Mouse (Mus musculus) lung, postnatal 0 days (tissue): ENCODE data around the gene Ddx47.

Source experiments
- CTCF ChIP-seq: IDR thresholded peaks from 2 replicates; pipeline ENCODE4 v1.5.1; 2016; ENCODE audit warnings: antibody characterized with exemption, mild to moderate bottlenecking
- EP300 ChIP-seq: IDR thresholded peaks from 2 replicates; pipeline ENCODE4 v1.6.1; 2016; ENCODE audit warnings: antibody characterized with exemption, mild to moderate bottlenecking, control low read depth

- TF ChIP-seq CTCF (no peak), EP300 (no peak)
These were observed 43.1 kb upstream of the Ddx47 start for GRCm38 (mm10) chr6:134968326-134968725.
